ENCODE assay signal across 8 mouse cellular contexts in genomic region chr14:105920395-105921216, GRCm38 (mm10). TPM values are rescaled to one million over a fixed set of nuclear protein-coding genes. Genes with fewer than 3 reads are reported as not detected.
A peak's percentile ranks its signal among the peaks of the same experiment; 100 is the strongest.
DNase-seq lines count a peak whose midpoint lies in the region; ATAC-seq and TF ChIP-seq lines count a peak whose summit lies in the region.

No protein-coding gene starts in this region.

- no peak overlapping the region; the same call in 1 of the 2 replicates for H3K4me3 ChIP-seq in lung, embryonic 14.5 days (ENCODE audit: low read depth, low read length)
- 0 out of 2 replicates have a peak overlapping the region, but pooled peaks have one; percentile 5 for H3K4me3 ChIP-seq in forebrain, postnatal 0 days (ENCODE audit: low read depth, low read length)
- H3K4me3 ChIP-seq in neural tube, embryonic 13.5 days: peak overlapping the region; percentile 17

- DNase-seq in lung, embryonic 14.5 days: peak; percentile 3
- DNase-seq in lung, adult 18-20 months: no peak
- no peak for DNase-seq in forebrain, postnatal 0 days
- peak; percentile 40 for DNase-seq in kidney, postnatal 14 days
- no peak for DNase-seq in adrenal gland, adult 2 months
- DNase-seq in gastrocnemius, postnatal 36 days: no peak
- no peak for DNase-seq in right cerebral cortex, postnatal 36 days (ENCODE audit: low spot score in 2 of 2)

- H3K9me3 ChIP-seq in lung, embryonic 14.5 days (ENCODE audit: low read depth, low read length): no peaks in the 10 kb centered on the region
- H3K9me3 ChIP-seq in forebrain, postnatal 0 days (ENCODE audit: low read length): no peaks in the 10 kb centered on the region
- H3K9me3 ChIP-seq in neural tube, embryonic 13.5 days: no peaks in the 10 kb centered on the region

- H3K9ac ChIP-seq in lung, embryonic 14.5 days: peak overlapping the region; percentile 34; the same call in 1 of the 2 replicates
- H3K9ac ChIP-seq in forebrain, postnatal 0 days: no peak overlapping the region
- H3K9ac ChIP-seq in neural tube, embryonic 13.5 days: no peak overlapping the region

- H3K27ac ChIP-seq in lung, embryonic 14.5 days (ENCODE audit: low read depth): peak overlapping the region; percentile 67; the same call in 1 of the 2 replicates
- H3K27ac ChIP-seq in forebrain, postnatal 0 days (ENCODE audit: low read depth, low read length): no peak overlapping the region
- H3K27ac ChIP-seq in neural tube, embryonic 13.5 days (replicated peaks): no peak overlapping the region

- peak; percentile 77 for ATAC-seq in lung, embryonic 14.5 days (ENCODE audit: insufficient read depth)
- ATAC-seq in forebrain, postnatal 0 days: no peak
- 0 out of 2 replicates have a peak, but pooled peaks have one; percentile 52 for ATAC-seq in neural tube, embryonic 13.5 days (ENCODE audit: low read depth)

- H3K36me3 ChIP-seq in lung, embryonic 14.5 days (ENCODE audit: insufficient read depth): no peaks in the 10 kb centered on the region
- H3K36me3 ChIP-seq in forebrain, postnatal 0 days (ENCODE audit: insufficient read depth): no peaks in the 10 kb centered on the region
- no peaks in the 10 kb centered on the region for H3K36me3 ChIP-seq in neural tube, embryonic 13.5 days

- 13% methylated on average over 23 of the region's 23 CpGs for WGBS in lung, embryonic 14.5 days
- 6% methylated on average over 23 of the region's 23 CpGs for WGBS in forebrain, postnatal 0 days
- under 1% methylated on average over 23 of the region's 23 CpGs for WGBS in neural tube, embryonic 13.5 days

- H3K27me3 ChIP-seq in lung, embryonic 14.5 days (ENCODE audit: insufficient read depth, low read length): no peaks in the 10 kb centered on the region
- no peaks in the 10 kb centered on the region for H3K27me3 ChIP-seq in forebrain, postnatal 0 days (ENCODE audit: insufficient read depth, low read length)
- peaks cover 25% of the 10 kb centered on the region; the same call in 1 of the 2 replicates for H3K27me3 ChIP-seq in neural tube, embryonic 13.5 days

- no peak for TF ChIP-seq CTCF in lung, embryonic 14.5 days (IDR thresholded peaks at IDR 0.05; ENCODE audit: low read depth)
- no peak for TF ChIP-seq CTCF in forebrain, postnatal 0 days (IDR thresholded peaks at IDR 0.05; ENCODE audit: low read depth)

- H3K4me2 ChIP-seq in lung, embryonic 14.5 days: peak overlapping the region; percentile 54
- H3K4me2 ChIP-seq in forebrain, postnatal 0 days (ENCODE audit: low read depth): peak overlapping the region; percentile 35
- H3K4me2 ChIP-seq in neural tube, embryonic 13.5 days: peak overlapping the region; percentile 51

- peaks cover 18% of the 10 kb centered on the region for H3K4me1 ChIP-seq in lung, embryonic 14.5 days (ENCODE audit: insufficient read depth)
- H3K4me1 ChIP-seq in forebrain, postnatal 0 days (ENCODE audit: insufficient read depth): no peaks in the 10 kb centered on the region
- peaks cover 23% of the 10 kb centered on the region for H3K4me1 ChIP-seq in neural tube, embryonic 13.5 days (replicated peaks)

- intact Hi-C loops in gastrocnemius, postnatal 36 days (cut with DNase I): no loop called here

RNA-seq across cellular contexts. Expression of gene Spry2, which starts 24.0 kb away (rescaled TPM):
- 43.6 and 46.6 TPM in 2 replicates for polyA plus RNA-seq in lung, embryonic 14.5 days (2014; fragmentation: Nextera tagmentation; extraction: Ambion mirVana)
- 22.8 and 26.3 TPM in 2 replicates for total RNA-seq in forebrain, postnatal 0 days (2014; rRNA removed)
- polyA plus RNA-seq in forebrain, postnatal 0 days (2015; fragmentation: Nextera tagmentation; extraction: Ambion mirVana): 49.9 and 56.7 TPM in 2 replicates
- polyA plus RNA-seq in neural tube, embryonic 13.5 days (2015; fragmentation: Nextera tagmentation; extraction: Ambion mirVana): 37.1 and 40.5 TPM in 2 replicates
- total RNA-seq in adrenal gland, adult 2 months (2021): 10 to 100 TPM; 31.3 to 40.0 TPM
- 11.7 and 12.7 TPM in 2 replicates for polyA plus RNA-seq in adrenal gland, adult 2 months (2012; rRNA removed)
- 10 to 100 TPM; 20.0 to 21.2 TPM for total RNA-seq in gastrocnemius, postnatal 36 days (2021)

Comparison
In these comparisons a context has a peak if more than half of its experiments do, and no peak if none do; other contexts are left out.
1. DNase-seq: peak in lung, embryonic 14.5 days (single experiment) and kidney, postnatal 14 days (single experiment); none in lung, adult 18-20 months (0 of 2), forebrain, postnatal 0 days (single experiment), adrenal gland, adult 2 months (single experiment), gastrocnemius, postnatal 36 days (0 of 2) and right cerebral cortex, postnatal 36 days (0 of 2).
2. Peak in every context shown above with its lines, with median percentiles within 50 percentile points of each other: H3K4me2 ChIP-seq.